Mouse (Mus musculus) MEL (cell line): Measurements from ENCODE around the gene Chka. TPM values are rescaled to one million over a fixed set of nuclear protein-coding genes. Genes with fewer than 3 reads are reported as not detected.

ENCODE experiments used
- DNase-seq: peaks from one replicate; pipeline ENCODE4 v3.0.0; 2011; ENCODE audit warnings: low read depth, low spot score
- H3K27ac ChIP-seq: 2 replicates; pipeline ENCODE4 v1.5.1; 2012; ENCODE audit warnings: low read depth, mild to moderate bottlenecking, control low read depth, low read length, moderate library complexity; ENCODE audit not compliant: control insufficient read depth
- H3K27me3 ChIP-seq, 2 experiments: fragments of 150-350 bp in 1 of 2; sonication (generic) in 1 of 2; 2 replicates each; pipeline ENCODE4 v1.6.1; 2012; ENCODE audit warnings: low read length in 2 of 2, mild to moderate bottlenecking in 2 of 2, improper control_type of control experiment in 1 of 2, moderate library complexity in 1 of 2; ENCODE audit not compliant: insufficient read depth in 2 of 2, control insufficient read depth in 1 of 2
- H3K36me3 ChIP-seq, 2 experiments: 2 replicates each; pipeline ENCODE4 v1.6.1; 2012 to 2014; ENCODE audit warnings: low read length in 2 of 2, improper control_type of control experiment in 1 of 2, inconsistent platforms in 1 of 2, mild to moderate bottlenecking in 1 of 2; ENCODE audit not compliant: insufficient read depth in 2 of 2, control insufficient read depth in 1 of 2
- H3K4me1 ChIP-seq, 2 experiments: fragments of 150-350 bp in 1 of 2; sonication (generic) in 1 of 2; 2 replicates each; pipeline ENCODE4 v1.6.1; 2012; ENCODE audit warnings: low read length in 2 of 2, improper control_type of control experiment in 1 of 2, mild to moderate bottlenecking in 1 of 2; ENCODE audit not compliant: insufficient read depth in 2 of 2, control insufficient read depth in 1 of 2
- H3K4me3 ChIP-seq, 2 experiments: fragments of 150-350 bp in 1 of 2; sonication (generic) in 1 of 2; 2 replicates each; pipeline ENCODE4 v1.5.1; 2012; ENCODE audit warnings: low read depth in 2 of 2, low read length in 2 of 2, mild to moderate bottlenecking in 2 of 2, moderate library complexity in 2 of 2, control low read depth in 1 of 2, improper control_type of control experiment in 1 of 2; ENCODE audit not compliant: control insufficient read depth in 1 of 2, insufficient read depth in 1 of 2
- H3K79me2 ChIP-seq: 2 replicates; pipeline ENCODE4 v1.6.1; 2012; ENCODE audit warnings: mild to moderate bottlenecking, low read length, moderate library complexity; ENCODE audit not compliant: control insufficient read depth, poor library complexity, insufficient read depth
- H3K9ac ChIP-seq: 2 replicates; pipeline ENCODE4 v1.6.1; 2012; ENCODE audit warnings: low read depth, mild to moderate bottlenecking, control low read depth, low read length, moderate library complexity; ENCODE audit not compliant: control insufficient read depth, poor library complexity, severe bottlenecking
- H3K9me3 ChIP-seq: fragments of 150-350 bp; sonication (generic); replicated peaks from 2 replicates; pipeline ENCODE4 v1.6.1; 2012; ENCODE audit warnings: mild to moderate bottlenecking, low read length, improper control_type of control experiment, moderate library complexity; ENCODE audit not compliant: insufficient read depth
- CHD2 ChIP-seq: IDR thresholded peaks from 2 replicates; pipeline ENCODE4 v1.6.1; 2011; ENCODE audit warnings: low read length, improper control_type of control experiment
- CTCF ChIP-seq, 3 experiments: IDR thresholded peaks in 2 of 3; conservative IDR thresholded peaks in 1 of 3; 2 replicates each; pipeline ENCODE4 v1.5.1; 2011 to 2012; ENCODE audit warnings: low read length in 3 of 3, low read depth in 2 of 3, mild to moderate bottlenecking in 2 of 3, improper control_type of control experiment in 1 of 3, inconsistent platforms in 1 of 3, mixed read lengths in 1 of 3, moderate library complexity in 1 of 3; ENCODE audit not compliant: control insufficient read depth in 1 of 3, insufficient read depth in 1 of 3, poor library complexity in 1 of 3, severe bottlenecking in 1 of 3
- ELF1 ChIP-seq: IDR thresholded peaks from 2 replicates; pipeline ENCODE4 v1.6.1; 2014; ENCODE audit warnings: low read depth, mild to moderate bottlenecking, inconsistent platforms, low read length, improper control_type of control experiment, moderate library complexity
- EP300 ChIP-seq, 2 experiments: IDR thresholded peaks; 2 replicates each; pipeline ENCODE4 v1.6.1; 2011; ENCODE audit warnings: improper control_type of control experiment in 2 of 2, low read length in 2 of 2, low read depth in 1 of 2, mild to moderate bottlenecking in 1 of 2
- GATA1 ChIP-seq: IDR thresholded peaks from 2 replicates; pipeline ENCODE4 v1.6.1; 2011; ENCODE audit warnings: low read depth, low read length, improper control_type of control experiment
- MXI1 ChIP-seq: IDR thresholded peaks from 2 replicates; pipeline ENCODE4 v1.6.1; 2011; ENCODE audit warnings: mild to moderate bottlenecking, low read depth, low read length, improper control_type of control experiment
- NRF1 ChIP-seq: IDR thresholded peaks from 2 replicates; pipeline ENCODE4 v1.6.1; 2014; ENCODE audit warnings: low read depth, mild to moderate bottlenecking, inconsistent platforms, low read length, improper control_type of control experiment, moderate library complexity; ENCODE audit not compliant: poor library complexity, insufficient read depth, severe bottlenecking
- POLR2AphosphoS5 ChIP-seq: IDR thresholded peaks from 2 replicates; pipeline ENCODE4 v1.6.1; 2012; ENCODE audit warnings: low read depth, borderline replicate concordance, mild to moderate bottlenecking, inconsistent platforms, low read length, moderate library complexity, mixed read lengths
- RAD21 ChIP-seq: IDR thresholded peaks from 2 replicates; pipeline ENCODE4 v1.6.1; 2011; ENCODE audit warnings: mild to moderate bottlenecking, low read depth, low read length, improper control_type of control experiment
- RCOR1 ChIP-seq: IDR thresholded peaks from 2 replicates; pipeline ENCODE4 v1.6.1; 2012; ENCODE audit warnings: low read depth, mild to moderate bottlenecking, inconsistent platforms, low read length, improper control_type of control experiment
- TBP ChIP-seq: IDR thresholded peaks from 2 replicates; pipeline ENCODE4 v1.8.0; 2011; ENCODE audit warnings: low read depth, low read length, improper control_type of control experiment
- TCF12 ChIP-seq: IDR thresholded peaks from 2 replicates; pipeline ENCODE4 v1.6.1; 2014; ENCODE audit warnings: low read depth, mild to moderate bottlenecking, inconsistent platforms, low read length, improper control_type of control experiment, moderate library complexity
- UBTF ChIP-seq: IDR thresholded peaks from 2 replicates; pipeline ENCODE4 v1.6.1; 2012; ENCODE audit warnings: low read depth, mild to moderate bottlenecking, inconsistent platforms, low read length, improper control_type of control experiment, moderate library complexity, borderline replicate concordance; ENCODE audit not compliant: insufficient read depth
- USF1 ChIP-seq: IDR thresholded peaks from 2 replicates; pipeline ENCODE4 v1.6.1; 2014; ENCODE audit warnings: low read depth, mild to moderate bottlenecking, inconsistent platforms, low read length, improper control_type of control experiment, moderate library complexity
- polyA plus RNA-seq, 2 experiments: library from polyadenylated mRNA; stranded (reverse) in 1 of 2; unstranded in 1 of 2; fragments of >175 nt in 1 of 2; fragments of >200 nt in 1 of 2; gene quantifications; 2 replicates each; pipeline versions ENCODE4 v1.2.1 to v1.2.4; 2012; ENCODE audit warnings: low replicate concordance in 2 of 2, low read depth in 1 of 2; ENCODE audit not compliant: insufficient read length in 2 of 2, insufficient read depth in 1 of 2, missing spikeins in 1 of 2
- total RNA-seq: library from RNA; depleted of rRNA; stranded (reverse); fragments of 300-350 nt; gene quantifications from 2 replicates; pipeline ENCODE4 v1.2.3, GENCODE M21; 2012

The Chka gene
- total and polyA plus RNA-seq, 3 experiments = 12.5 to 21.0 TPM; not detected in 1

DNA sequence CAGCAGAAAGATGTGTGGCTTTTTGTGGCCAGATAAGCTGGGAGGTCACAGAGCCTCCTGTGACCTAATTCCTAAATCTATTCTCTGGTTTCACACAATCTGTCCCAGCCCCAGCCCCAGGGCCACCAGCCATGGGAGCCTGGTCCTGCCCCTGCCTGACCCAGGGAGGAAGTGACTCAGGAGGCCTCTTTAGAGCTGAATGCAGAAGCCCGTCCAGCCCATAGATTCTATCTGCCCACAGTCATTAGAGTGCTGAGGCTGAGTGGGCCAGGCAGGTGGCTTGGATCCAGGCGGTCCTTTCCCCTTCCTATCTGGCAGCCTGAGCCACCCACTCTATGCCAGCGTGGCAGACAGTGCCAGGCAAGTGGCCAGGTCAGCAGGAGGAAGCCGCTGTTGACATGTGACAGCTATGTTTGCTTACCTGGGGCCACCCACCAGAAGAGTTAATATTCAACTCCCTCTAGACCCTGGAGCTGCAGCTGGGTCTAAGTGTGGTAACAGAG is 18.7 kb upstream of the Chka start:
- Histone ChIP-seq H3K9ac (no peak overlapping the region), H3K4me3 (no peak overlapping the region), H3K36me3 (peaks cover 0 to 6% of the 10 kb centered on the region in 2 experiments; a peak in 2 of 4 replicates)
- TF ChIP-seq POLR2AphosphoS5 = no peak
- 0 out of 2 replicates have a peak, but pooled peaks have one; percentile 43 for TF ChIP-seq RCOR1
- peak; percentile 52; the same call in 1 of the 2 replicates for TF ChIP-seq USF1
- TF ChIP-seq TBP = peak; percentile 78
- no peak for TF ChIP-seq ELF1
- TF ChIP-seq TCF12 = 0 out of 2 replicates have a peak, but pooled peaks have one; percentile 14
- 0 out of 2 replicates have a peak, but pooled peaks have one; percentile 23 for TF ChIP-seq MXI1
- peak in 1 of 2 experiments; percentile 35; a peak in 2 of 4 replicates for TF ChIP-seq EP300 (IDR thresholded peaks at IDR 0.05; ENCODE audit: low read depth in 1 of 2, low read length in 2 of 2)
- TF ChIP-seq UBTF = no peak
- TF ChIP-seq, all 39 proteins: peak for 6
- H3K27ac ChIP-seq = no peak overlapping the region
- H3K27me3 ChIP-seq = no peaks in the 10 kb centered on the region
- peak; percentile 76 for DNase-seq
- H3K79me2 ChIP-seq = no peaks in the 10 kb centered on the region
- H3K4me1 ChIP-seq = peaks cover 0 to 8% of the 10 kb centered on the region in 2 experiments; a peak in 3 of 4 replicates
- H3K9me3 ChIP-seq = no peaks in the 10 kb centered on the region

DNA sequence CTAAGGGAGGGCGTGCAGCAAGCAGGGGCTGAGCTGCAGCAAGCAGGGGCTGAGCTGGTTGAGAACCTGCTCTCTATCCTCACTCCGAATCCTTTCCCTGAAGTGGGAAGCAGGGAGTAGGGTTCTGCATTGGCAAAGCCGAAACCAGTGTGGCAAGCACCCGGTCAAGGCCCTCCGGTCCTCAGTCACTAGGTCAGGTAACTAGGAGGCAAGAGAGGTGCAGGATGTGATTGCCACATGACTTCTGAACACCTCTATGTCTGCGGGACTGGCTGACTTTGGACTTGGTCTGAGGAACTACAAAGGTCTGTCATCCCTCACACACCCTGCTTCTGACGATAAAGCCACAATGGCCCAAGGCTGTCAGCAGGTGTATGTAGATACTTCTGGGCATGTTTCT is 17.3 kb upstream of the Chka start:
- peaks cover 0 to 8% of the 10 kb centered on the region in 2 experiments; a peak in 3 of 4 replicates for H3K4me1 ChIP-seq
- H3K27me3 ChIP-seq = no peaks in the 10 kb centered on the region; a peak in 1 of 4 replicates
- TF ChIP-seq CHD2 = no peak
- no peak for TF ChIP-seq NRF1
- TF ChIP-seq CTCF (IDR thresholded peaks at IDR 0.05 in 2 of 3, conservative IDR thresholded peaks at IDR 0.05 in 1 of 3; ENCODE audit: control insufficient read depth in 1 of 3, insufficient read depth in 1 of 3, low read depth in 2 of 3, low read length in 3 of 3, poor library complexity in 1 of 3, severe bottlenecking in 1 of 3) = no peak
- DNase-seq = no peak
- no peak overlapping the region for H3K27ac ChIP-seq
- no peak overlapping the region for H3K9ac ChIP-seq
- H3K36me3 ChIP-seq = peaks cover 0 to 6% of the 10 kb centered on the region in 2 experiments; a peak in 2 of 4 replicates
- no peaks in the 10 kb centered on the region for H3K79me2 ChIP-seq
- no peaks in the 10 kb centered on the region for H3K9me3 ChIP-seq
- H3K4me3 ChIP-seq = no peak overlapping the region

DNA sequence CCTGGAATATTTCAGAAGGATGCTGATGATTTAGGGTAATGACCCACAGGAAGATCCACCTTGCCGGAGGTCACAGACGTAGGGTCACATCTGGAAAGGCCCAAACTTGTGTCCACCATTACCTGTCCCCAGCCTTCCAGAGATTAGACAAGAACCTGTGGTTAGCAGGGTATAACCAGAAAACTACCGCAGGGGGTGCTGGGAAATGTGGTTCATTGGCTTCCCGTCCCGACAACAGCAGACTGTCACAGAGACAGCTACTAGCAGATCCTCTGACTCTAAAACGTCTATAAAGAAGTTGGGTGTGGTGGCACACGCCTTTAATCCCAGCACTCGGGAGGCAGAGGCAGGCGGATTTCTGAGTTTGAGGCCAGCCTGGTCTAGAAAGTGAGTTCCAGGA is 14.8 kb upstream of the Chka start:
- no peak overlapping the region for H3K4me3 ChIP-seq
- H3K36me3 ChIP-seq = peaks cover 0 to 6% of the 10 kb centered on the region in 2 experiments; a peak in 2 of 4 replicates
- H3K27ac ChIP-seq = no peak overlapping the region
- TF ChIP-seq GATA1 (no peak), NRF1 (no peak), CHD2 (no peak), RAD21 (no peak)
- H3K79me2 ChIP-seq = no peaks in the 10 kb centered on the region
- H3K4me1 ChIP-seq = peaks cover 0 to 8% of the 10 kb centered on the region in 2 experiments; a peak in 3 of 4 replicates
- H3K9me3 ChIP-seq = no peaks in the 10 kb centered on the region
- H3K27me3 ChIP-seq = no peaks in the 10 kb centered on the region; a peak in 2 of 4 replicates
- H3K9ac ChIP-seq = no peak overlapping the region
- no peak for DNase-seq
